Mouse (Mus musculus): Measurements from ENCODE around the gene Skap1.

DNA sequence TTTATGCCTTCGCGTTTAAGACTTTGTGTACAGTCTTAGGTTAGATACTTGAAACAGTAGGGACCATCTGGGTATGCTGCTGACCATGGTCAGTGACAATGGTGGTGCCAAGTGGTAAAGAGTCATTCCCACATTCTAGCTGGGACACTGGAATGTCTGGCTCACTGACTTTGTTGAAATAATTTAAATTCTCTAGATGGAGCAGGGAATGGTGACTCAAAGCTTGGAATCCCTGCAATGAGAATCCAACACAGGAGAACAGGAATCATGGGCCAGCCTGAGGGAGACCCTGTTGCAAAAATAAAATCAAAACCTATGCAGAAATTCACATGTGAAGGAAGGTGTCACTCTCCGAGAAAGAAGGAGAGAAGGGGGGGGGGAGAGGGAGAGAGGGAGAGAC is 138.4 kb downstream of the Skap1 start:
- no peak for TF ChIP-seq CTCF (conservative IDR thresholded peaks at IDR 0.05; ENCODE audit: insufficient read depth, insufficient read length, low read depth, low read length)
- TF ChIP-seq POLR2A (IDR thresholded peaks at IDR 0.05; ENCODE audit: low read depth, low read length): no peak
